Mouse (Mus musculus): ENCODE results near the gene Kcnj10. TPM values are rescaled to one million over a fixed set of nuclear protein-coding genes. Genes with fewer than 3 reads are reported as not detected.

The Kcnj10 gene
- total RNA-seq, 2 experiments from 2014 or later: 0.11 to 0.14 TPM

DNA sequence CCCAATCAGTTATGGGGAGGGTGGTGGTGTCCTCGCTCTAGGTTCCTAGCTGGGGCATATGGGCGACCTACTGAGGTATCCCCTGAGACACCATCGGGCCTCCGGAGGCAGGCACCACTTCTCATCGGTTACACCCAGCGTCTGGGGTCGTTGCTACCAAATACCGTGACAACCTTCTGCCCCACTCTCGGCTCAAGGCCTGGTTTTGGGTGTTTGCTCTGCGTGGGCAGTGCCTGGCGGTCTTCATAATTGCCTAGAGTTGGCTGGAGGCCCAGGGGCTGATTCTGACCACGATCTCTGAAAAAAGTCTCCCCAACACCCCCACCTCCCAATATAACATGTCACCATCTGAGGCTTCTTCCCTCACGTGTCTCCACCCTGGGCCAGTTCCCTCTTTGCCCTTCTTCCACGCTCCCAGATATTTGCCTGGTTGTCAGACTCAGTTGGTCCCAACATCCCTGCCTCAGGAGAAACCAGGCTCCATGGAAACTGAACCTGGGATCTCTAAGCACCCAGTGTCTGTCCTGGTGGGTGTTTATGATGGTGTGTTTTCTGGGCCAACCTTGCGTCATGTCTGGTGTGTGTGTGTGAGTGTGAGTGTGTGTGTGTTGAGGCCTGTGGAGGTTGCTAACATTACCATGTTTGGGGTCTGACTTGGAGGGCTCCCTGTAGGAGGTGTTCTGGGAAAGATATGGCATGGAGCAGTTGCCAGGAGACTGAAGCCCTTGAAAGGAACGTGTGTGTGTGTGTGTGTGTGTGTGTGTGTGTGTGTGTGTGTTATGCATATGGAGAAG is 28.0 kb upstream of the Kcnj10 start:
- peak; percentile 32 for DNase-seq

DNA sequence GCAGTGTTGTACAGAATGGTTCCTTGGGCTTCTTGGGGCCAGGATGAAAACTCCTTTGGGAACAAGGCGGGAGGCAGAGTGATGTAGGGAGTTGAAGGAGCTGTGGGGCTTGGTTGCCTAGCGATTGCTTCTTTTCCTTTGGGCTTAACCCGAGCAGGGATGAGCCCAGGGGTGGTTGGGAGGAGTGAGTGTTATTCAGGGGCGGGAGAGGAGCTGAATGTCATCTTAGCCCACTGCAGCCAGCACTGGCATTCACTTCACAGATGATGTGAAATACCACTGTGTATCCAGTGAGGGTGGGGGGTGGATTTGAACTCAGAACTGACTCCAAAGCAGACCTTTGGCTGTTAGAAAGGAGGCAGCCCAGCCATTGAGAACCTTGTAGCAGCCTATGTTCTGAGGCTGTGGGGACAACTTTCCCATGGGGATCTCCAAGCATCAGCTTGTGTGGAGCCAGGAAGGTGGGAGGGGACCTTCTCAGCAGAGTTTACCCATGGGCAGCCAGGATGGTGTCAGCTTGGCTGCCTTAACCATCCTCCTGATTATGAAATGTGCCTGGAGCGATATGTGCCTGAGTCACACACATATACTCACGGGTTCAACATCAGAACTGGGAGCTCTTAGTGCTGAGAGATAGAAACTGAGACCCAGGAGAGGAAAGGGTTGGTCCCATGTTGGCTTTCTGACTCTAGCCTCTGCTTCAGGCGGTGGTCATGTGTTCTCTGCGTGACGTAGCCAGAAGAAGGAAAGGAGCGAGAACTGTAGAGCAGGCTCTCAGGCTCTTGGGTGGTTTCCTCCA is 27.2 kb upstream of the Kcnj10 start:
- DNase-seq: no peak

DNA sequence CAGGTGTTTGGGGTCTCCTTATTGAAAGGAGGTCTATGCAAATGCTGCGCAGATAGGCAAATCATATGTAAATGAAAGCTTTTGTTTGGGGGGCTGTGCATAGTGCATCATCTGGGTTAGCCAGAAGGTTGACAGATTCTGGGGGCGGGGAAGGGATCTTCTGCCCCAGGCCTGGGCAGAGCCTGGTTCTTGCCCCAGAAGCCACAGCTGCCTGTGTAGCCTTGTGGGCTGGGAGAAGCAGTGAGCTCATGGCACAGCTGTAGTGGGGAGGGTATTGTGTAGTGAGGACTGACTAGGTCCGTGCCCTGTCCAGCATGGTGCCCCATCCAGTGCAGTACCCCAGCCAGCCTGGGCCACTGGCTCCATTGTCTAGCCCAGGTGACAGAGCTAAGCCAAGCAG is 26.1 kb upstream of the Kcnj10 start:
- no peak for DNase-seq

DNA sequence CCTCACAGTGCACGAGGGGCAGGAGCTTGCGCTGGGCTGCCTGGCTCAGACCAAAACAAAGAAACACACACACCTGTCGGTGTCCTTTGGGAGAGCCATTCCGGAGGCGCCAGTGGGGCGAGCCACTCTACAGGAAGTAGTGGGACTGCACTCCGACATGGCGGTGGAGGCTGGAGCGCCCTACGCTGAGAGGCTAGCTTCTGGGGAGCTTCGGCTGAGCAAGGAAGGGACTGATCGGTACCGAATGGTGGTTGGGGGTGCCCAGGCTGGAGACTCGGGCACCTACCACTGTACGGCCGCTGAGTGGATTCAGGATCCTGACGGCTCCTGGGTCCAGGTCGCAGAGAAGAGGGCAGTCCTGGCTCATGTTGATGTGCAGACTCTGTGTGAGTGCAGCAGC is 23.6 kb upstream of the Kcnj10 start:
- DNase-seq: no peak

DNA sequence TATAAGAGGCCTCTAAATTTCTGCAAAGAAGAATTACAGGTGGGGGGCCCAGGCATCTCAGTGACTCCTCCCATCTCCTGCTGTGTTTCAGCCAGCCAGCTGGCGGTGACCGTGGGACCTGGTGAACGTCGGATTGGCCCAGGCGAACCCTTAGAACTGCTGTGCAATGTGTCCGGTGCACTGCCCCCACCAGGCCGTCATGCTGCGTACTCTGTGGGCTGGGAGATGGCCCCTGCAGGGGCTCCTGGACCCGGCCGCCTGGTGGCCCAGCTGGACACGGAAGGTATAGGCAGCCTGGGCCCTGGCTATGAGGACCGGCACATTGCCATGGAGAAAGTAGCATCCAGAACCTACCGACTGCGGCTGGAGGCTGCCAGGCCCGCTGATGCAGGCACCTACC is 23.1 kb upstream of the Kcnj10 start:
- DNase-seq: no peak

DNA sequence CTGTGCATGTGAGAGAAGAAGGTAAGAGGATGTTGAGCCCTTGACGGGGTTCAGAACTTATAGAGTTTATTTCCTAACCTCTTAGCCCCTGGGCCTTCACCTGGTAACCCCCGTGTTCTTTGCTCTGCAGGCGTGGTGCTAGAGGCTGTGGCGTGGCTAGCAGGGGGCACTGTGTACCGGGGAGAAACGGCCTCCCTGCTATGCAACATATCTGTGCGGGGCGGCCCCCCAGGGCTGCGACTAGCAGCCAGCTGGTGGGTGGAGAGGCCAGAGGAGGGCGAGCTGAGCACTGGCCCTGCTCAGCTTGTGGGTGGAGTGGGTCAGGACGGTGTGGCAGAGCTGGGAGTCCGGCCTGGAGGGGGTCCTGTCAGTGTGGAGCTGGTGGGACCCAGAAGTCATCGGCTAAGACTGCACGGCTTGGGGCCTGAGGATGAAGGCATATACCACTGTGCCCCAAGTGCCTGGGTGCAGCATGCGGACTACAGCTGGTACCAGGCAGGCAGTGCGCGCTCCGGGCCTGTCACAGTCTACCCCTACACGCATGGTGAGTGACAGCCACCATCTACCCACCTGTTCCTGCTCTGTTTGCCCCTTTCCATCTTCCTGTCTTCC is 22.5 kb upstream of the Kcnj10 start:
- DNase-seq: no peak

DNA sequence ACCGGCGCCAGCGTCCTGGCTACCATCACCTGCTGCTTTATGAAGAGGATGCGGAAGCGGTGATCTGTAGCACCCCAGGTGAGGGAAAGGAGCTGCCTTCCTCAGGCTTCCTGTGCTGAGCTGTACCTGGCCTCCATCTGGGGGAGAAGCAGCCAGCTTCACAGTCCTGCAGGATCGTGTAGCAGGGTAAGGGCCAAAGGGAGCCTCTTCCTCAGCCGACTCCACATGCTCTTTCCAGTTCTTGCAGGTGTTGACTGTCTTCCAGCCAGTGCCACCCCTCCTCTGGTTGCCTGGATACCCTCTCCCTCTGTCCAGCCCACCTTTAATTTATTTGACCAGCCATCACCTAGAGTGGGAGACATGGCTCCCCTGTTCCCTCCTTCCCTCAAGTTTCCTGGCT is 21.7 kb upstream of the Kcnj10 start:
- no peak for DNase-seq

DNA sequence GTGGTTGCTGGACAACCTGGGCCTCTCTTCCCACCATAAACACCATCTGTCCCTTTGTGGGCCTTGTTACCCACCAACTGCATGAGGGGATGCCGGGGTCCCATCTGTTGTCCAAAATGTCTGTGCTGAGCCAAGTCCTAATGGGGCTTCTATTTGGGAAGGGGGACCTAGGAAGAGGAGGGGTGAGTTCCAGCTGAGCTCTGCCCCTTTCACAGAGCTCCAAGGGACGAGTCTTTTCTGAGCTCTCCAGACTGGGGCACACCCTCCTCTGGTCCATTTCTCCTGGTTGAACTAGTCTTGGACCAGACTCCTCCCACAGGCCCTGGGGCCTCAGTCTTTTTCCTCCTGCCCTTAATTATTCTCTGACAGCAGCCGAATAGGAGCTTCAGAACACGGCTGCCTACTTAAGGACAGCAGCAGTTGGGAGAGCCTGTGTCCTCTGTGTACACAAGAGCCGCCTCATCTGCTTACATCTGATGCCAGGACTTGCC is 21.0 kb upstream of the Kcnj10 start:
- DNase-seq: no peak

DNA sequence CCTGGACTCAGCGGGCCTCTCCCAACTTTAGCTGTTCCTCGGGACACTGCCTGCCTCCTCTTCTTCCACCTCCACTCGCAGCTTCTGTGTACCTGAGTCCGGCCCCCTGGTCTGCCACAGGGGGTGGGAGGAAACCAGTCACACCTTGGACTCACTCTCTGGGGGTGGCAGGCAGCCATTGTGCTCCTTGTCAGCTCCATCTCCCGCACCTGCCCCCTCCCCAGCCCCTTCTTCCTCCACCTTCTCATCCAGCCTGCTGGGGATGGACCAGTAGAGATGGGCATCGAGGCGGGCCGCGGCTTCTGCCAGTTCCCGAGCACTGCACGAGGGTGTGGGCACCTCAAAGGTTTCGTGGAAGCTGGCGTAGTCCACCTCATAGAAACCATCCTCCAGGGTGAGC is 18.3 kb upstream of the Kcnj10 start:
- DNase-seq: no peak

DNA sequence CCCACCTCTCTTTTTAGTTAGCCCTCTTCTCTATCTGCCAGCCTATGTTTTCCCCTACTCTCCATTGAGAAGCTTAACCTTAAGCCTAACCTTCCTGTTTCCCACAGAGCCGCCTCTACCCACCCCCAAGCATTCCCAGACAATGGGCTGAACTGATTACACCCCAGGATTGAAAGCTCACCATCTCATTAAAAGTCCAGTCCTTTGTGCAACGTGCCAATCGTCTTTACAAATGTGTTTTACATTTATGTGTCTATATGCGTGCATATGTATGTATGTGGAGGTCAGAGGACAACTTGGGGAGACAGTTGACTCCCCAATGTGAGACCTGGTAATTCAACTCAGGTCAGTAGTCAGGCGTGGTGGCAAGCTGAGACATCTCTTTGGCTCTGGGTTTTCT is 17.7 kb upstream of the Kcnj10 start:
- no peak for DNase-seq

DNA sequence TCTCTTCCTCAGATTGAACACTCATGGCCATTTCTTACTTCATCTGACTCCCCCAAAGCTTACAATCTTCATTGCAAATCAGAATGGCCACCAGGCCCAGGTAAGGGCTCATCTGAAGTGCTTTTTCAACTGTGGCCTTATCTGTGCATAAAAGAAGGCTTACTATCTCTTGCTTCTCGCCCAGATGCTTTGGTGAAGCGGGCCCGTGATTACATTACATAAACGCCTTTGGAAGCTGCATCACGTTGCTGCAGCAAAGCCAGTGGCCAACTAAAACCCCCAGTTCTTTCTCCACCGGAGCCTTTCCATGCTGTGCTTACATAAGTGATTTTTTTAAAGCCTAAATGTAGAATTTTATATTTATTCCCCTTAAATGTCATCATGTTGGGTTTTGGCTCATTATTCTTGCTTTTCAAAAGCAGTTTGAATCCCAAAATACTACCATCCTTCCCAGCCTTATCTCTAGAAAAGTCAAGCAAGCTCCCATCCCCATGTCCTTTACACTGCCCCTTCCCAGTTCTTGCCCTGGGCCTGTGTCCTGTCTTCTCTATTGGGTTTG is 17.1 kb upstream of the Kcnj10 start:
- DNase-seq: no peak

DNA sequence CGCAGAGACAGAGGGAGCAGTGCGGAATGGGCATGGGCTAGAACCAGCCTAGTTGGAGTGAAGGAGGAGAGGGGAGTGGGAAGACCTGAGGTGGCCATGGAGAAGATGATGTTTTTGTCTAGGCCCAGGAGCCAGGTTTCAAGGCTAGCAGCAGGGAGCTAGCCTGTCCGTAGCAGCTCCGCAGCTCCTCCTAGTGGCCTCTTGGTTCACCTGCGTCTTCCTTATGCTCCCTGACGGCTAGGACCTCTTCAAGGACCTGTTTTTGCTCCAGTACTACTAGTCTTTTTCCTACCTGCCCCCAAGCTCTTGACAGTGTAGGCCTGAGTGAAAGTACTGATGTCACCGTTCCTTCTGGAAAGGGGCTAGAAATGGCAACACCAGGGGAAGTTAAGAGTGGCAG is 16.3 kb upstream of the Kcnj10 start:
- DNase-seq: peak; percentile 82

DNA sequence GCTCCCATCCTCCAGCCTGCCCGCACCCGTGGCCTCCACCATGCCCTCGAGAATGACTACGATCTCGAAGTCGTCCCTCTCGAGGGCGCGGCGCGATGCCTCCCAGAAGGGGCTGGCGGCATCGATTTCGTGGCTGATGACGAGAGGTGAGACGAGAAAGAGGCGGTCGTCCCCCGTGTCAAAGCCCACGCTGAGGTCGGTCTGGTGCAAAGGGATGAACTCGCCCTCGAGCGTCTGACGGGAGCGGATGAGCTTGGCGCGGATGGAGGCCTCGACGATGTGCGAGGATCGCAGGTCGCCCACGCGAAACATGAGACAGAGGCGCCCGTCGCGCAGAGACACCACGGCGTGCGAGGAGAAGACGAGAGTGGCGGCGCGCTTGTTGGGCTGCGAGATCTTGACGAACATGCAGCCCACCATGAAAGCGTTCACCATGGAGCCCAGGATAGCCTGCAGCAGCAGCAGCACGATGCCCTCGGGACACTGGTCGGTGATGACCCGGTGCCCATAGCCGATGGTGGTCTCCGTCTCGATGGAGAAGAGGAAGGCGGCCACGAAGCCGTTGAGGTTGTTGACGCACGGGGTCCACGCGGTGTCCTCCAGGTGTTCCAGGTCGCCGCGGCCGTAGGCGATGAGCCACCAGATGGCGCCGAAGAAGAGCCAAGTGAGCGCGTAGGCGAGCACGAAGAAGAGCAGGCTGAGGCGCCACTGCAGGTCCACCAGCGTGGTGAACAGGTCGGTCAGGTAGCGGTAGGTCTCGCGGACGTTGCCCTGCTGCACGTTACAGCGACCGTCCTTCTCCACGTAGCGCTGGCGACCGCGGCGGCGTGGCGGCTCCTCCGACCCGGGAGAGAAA is 15.1 kb upstream of the Kcnj10 start:
- DNase-seq: peak; percentile 70

DNA sequence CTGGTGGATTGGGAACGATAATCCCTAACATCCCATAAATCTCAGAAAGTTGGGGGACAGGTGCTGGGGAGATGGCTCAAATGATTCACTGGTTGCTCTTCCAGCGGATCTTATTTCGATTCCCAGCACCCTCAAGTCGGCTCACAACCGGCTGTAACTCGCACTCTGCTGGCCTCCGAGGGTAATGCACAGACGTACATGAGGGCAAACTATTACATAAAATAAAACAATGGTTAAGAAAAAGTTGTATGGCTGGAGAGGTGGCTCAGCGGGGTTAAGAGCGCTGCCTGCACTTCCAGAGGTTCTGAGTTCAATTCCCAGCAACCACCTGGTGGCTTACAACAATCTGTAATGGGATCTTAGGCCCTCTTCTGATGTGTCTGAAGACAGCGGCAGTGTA is 14.3 kb upstream of the Kcnj10 start:
- no peak for DNase-seq

DNA sequence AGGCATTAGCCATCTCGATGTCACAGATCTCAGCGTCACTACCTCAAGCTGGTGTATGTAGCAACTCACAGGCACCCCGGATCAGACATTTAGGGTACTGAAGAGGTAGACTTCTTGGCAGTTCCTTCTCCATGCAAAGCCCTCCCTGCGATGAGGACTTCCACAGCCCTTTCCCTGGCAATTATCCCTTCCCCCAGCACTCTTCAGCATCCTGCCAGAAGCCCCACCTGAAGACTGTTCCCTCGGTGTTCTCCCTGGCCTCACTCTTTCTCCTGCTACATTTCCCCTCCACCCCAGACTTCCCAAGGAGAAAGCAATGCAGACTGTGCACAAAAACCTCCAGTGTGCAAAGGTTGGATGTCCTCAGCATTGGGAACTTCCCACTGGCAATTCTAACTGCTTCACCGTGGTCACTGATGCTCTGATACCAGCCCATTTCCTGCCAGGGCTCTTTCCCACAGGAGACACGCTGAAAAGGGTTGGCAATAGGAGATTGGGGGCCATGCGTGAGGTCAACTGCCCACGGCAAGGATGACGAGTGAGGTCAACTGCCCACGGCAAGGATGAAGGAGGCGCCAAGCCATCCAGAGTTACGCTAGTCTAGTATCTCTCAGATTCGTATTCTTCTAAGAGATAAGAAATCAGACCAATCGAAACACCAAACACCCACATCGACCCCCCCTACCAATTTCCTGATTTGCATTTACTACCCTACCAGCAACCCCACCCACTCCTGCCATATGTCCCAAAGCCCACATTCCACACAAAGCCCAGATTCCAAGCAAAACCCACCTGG is 13.6 kb upstream of the Kcnj10 start:
- no peak for DNase-seq

DNA sequence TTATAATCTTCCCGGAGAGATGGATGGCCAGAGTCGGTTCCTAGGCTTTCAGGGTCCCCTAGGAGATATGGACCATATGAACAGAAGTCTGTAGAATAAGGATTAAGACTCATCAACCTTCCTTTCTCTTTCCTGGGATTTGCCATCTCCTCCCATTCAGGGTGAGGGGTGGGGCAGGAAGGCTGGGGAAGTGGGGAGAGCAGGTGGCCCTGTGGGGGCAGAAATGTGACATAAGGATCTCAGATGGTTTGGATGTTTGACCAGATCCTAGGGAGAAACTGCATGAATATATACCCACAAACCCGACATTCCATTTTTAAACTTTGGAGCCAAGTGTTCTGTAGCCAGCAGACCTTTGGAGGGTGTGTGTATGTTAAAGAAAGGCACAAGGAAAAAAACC is 13.0 kb upstream of the Kcnj10 start:
- no peak for DNase-seq

DNA sequence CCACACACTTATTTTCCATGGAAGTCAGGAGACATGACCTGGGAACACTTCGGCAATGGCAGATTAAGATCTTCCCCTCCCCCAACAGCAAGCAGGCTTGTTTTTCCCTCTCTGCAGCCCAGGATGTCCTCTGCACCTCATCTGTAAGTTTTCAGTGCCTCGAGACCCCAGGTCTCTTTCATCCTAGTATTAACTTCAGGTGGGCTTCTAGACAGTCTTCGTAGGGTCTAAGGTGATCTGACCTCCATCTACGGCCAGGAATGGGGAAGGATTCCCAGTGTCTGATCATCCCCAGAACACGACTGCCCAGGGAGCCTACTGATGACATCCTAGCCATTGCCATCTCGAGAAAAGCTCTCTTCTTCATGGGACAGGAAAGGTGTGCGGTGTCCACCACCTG is 12.5 kb upstream of the Kcnj10 start:
- no peak for DNase-seq

DNA sequence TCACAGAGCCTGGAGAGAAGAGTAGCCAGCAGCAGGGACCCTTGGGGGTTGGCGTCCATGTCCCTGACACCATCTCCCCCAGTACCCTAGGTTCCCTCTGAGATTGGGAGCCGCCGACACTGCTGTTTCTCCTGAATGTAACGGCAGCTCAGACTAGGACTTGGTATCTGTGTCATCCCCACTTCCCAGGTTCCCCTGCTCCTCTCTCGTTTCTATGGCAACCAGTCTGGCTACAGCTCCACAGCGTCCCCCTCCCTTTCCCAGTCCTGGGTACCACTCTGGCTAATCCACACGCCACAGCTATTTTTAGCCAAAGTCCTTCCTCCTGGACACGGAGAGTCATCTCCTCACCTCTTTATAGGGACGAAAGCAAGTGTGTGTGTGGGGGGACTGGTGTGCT is 11.9 kb upstream of the Kcnj10 start, which contains the start of gene Kcnj9:
Kcnj9 (minus strand) TSS at position 188 of the 400 bp plus-strand sequence.
- DNase-seq: no peak

DNA sequence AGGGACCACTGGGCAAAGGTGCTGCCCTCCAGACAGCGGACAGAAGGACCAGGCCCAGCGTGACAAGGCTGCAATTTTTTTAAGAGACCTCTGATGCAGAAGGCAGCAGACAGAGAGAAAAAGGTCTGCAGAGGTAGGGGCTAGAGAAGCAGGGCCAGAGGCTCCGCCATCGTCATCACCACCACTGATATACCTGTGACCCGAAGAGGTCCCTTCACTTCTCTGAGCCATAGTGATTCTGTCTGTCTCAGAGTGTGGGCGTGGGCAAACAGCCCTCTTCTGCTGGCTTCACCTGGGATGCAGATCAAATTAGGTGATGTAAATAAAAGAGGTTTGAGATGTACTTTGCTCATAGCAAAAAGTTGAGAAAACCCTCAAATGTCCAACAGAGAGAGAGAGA is 11.4 kb upstream of the Kcnj10 start:
- no peak for DNase-seq

DNA sequence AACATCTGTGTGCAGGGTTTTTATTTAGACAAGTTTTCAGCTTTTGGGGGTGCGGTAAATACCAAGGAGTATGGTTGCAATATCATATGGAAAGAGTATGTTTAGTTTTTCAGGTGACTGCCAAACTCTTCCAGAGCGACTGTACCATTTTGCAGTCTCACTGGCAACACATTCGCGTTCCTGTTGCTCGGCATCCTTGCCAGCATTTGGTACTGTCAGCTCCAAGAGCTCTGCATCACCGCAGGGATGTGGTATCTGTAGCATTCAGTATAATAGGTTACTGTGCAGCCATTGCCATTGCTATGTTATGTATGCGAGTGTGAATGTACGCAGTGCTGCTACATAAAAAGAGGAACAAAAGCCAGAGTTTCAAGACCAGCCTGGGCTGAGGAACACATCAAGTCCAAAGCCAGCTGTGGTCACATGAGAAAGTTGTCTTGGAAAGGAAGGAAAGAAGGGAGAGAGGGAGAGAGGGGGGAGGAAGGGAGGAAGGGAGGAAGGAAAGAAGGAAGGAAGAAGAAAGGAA is 9.5 kb upstream of the Kcnj10 start:
- DNase-seq: no peak

DNA sequence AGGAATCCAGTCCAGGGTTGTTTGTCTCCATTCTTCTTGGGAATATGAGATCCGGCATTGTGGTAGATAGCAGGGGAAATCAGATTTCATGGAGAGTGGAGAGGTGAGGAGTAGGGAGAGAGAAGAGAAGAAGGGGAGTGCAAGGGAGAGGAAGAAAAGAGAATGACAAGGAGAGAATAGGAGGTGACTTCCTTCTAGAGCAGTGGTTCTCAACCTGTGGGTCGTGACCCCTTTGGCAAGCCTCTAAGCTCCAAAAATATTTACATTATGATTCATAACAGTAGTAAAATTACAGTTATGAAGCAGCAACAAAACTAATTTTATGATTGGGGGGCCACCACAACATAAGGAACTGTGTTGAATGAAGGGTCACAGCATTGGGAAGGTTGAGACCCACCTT is 8.1 kb upstream of the Kcnj10 start:
- no peak for DNase-seq

Data from heart, postnatal 4 days (tissue).